Mouse (Mus musculus): ENCODE results near the gene Ccl9. TPM values are rescaled to one million over a fixed set of nuclear protein-coding genes. Genes with fewer than 3 reads are reported as not detected.

The Ccl9 gene
- total and polyA plus RNA-seq, 3 experiments = 0.67 to 0.81 TPM; not detected in 1

- no peak for TF ChIP-seq TBP (conservative IDR thresholded peaks at IDR 0.05; ENCODE audit: low read depth, low read length)
Observed at GRCm38 (mm10) chr11:83557074-83557473, 21.4 kb downstream of the Ccl9 start (continued).

GRCm38 (mm10) chr11:83556085-83556781, 22.2 kb downstream of the Ccl9 start:
- peaks cover 3% of the 10 kb centered on the region for H3K27me3 ChIP-seq (replicated peaks)
- H3K9me3 ChIP-seq (replicated peaks; ENCODE audit: low read length) = peaks cover 6% of the 10 kb centered on the region
- dilution Hi-C loops (cut with MboI; ENCODE audit: extremely low pct_ligation_motif_present, extremely low pct_unique_long_range_greater_than_20kb, low sequenced_read_pairs) (no loop called here), in situ Hi-C loops (cut with MboI; ENCODE audit: low pct_ligation_motif_present, low pct_unique_long_range_greater_than_20kb, low sequenced_read_pairs) (loop anchor here (25.0 kb wide), 1 partner anchor 381 kb away; the partner anchor contains the start of gene Ddx52)
- H3K36me3 ChIP-seq (replicated peaks in 1 of 2; ENCODE audit: control insufficient read depth in 1 of 2, insufficient read depth in 1 of 2, low read length in 1 of 2) = no peaks in the 10 kb centered on the region
- H3K9ac ChIP-seq (ENCODE audit: insufficient read depth, low read depth) = no peak overlapping the region
- DNase-seq (ENCODE audit: extremely low read depth) = peak; percentile 80
- H3K4me1 ChIP-seq (ENCODE audit: control insufficient read depth in 1 of 2, insufficient read depth in 2 of 2) = peaks cover 24 to 41% of the 10 kb centered on the region in 2 experiments
- H3K4me3 ChIP-seq (replicated peaks in 1 of 3; ENCODE audit: low read depth in 2 of 3, low read length in 2 of 3, poor library complexity in 1 of 3) = no peak overlapping the region
- no peaks in the 10 kb centered on the region for H3K79me2 ChIP-seq (replicated peaks; ENCODE audit: control insufficient read depth, extremely low read depth, insufficient read depth, poor library complexity, severe bottlenecking)
- H3K4me2 ChIP-seq (ENCODE audit: insufficient read depth, low read depth, poor library complexity, severe bottlenecking) = no peak overlapping the region
- H3K27ac ChIP-seq (ENCODE audit: insufficient read depth, low read depth) = no peak overlapping the region
- TF ChIP-seq GABPA (IDR thresholded peaks at IDR 0.05; ENCODE audit: insufficient replicate concordance, low read depth, low read length) (no peak), RCOR1 (conservative IDR thresholded peaks at IDR 0.05; ENCODE audit: low read depth, low read length) (no peak), ETS1 (conservative IDR thresholded peaks at IDR 0.05; ENCODE audit: low read depth, low read length) (no peak), UBTF (IDR thresholded peaks at IDR 0.05; ENCODE audit: low read depth, low read length) (no peak), SIN3A (IDR thresholded peaks at IDR 0.05; ENCODE audit: low read length) (peak; percentile 88), RAD21 (IDR thresholded peaks at IDR 0.05; ENCODE audit: low read depth, low read length) (peak; percentile 100), BHLHE40 (IDR thresholded peaks at IDR 0.05; ENCODE audit: low read depth, low read length) (peak; percentile 90), MXI1 (IDR thresholded peaks at IDR 0.05; ENCODE audit: low read depth, low read length) (peak; percentile 96), POLR2AphosphoS2 (IDR thresholded peaks at IDR 0.05; ENCODE audit: low read depth, low read length) (no peak), ZC3H11A (IDR thresholded peaks at IDR 0.05; ENCODE audit: low read depth, low read length) (peak; percentile 85), CHD2 (IDR thresholded peaks at IDR 0.05; ENCODE audit: low read length) (no peak), EP300 (IDR thresholded peaks at IDR 0.05; ENCODE audit: low read length) (no peak), MAFK (IDR thresholded peaks at IDR 0.05; ENCODE audit: insufficient replicate concordance, low read length) (no peak), KAT2A (IDR thresholded peaks at IDR 0.05; ENCODE audit: insufficient replicate concordance, low read length) (no peak), ELF1 (IDR thresholded peaks at IDR 0.05; ENCODE audit: low read depth, low read length) (no peak), HCFC1 (IDR thresholded peaks at IDR 0.05; ENCODE audit: low read depth, low read length) (no peak), SMC3 (IDR thresholded peaks at IDR 0.05; ENCODE audit: low read depth, low read length) (peak; percentile 96), POLR2A (IDR thresholded peaks at IDR 0.05; ENCODE audit: low read depth, low read length) (no peak), CHD1 (IDR thresholded peaks at IDR 0.05; ENCODE audit: low read depth, low read length) (no peak), ZMIZ1 (IDR thresholded peaks at IDR 0.05; ENCODE audit: low read depth, low read length) (no peak), PAX5 (IDR thresholded peaks at IDR 0.05; ENCODE audit: low read length) (no peak), TBP (conservative IDR thresholded peaks at IDR 0.05; ENCODE audit: low read depth, low read length) (no peak), IRF4 (IDR thresholded peaks at IDR 0.05; ENCODE audit: low read depth, low read length) (peak; percentile 43; the same call in 1 of the 2 replicates), MAZ (IDR thresholded peaks at IDR 0.05; ENCODE audit: low read depth, low read length) (no peak), MAX (IDR thresholded peaks at IDR 0.05; ENCODE audit: low read length) (peak; percentile 100), NRF1 (IDR thresholded peaks at IDR 0.05; ENCODE audit: low read depth, low read length) (no peak), E2F4 (IDR thresholded peaks at IDR 0.05; ENCODE audit: insufficient replicate concordance, low read depth, low read length) (no peak), MYC (IDR thresholded peaks at IDR 0.05; ENCODE audit: low read depth, low read length) (peak; percentile 100), JUND (conservative IDR thresholded peaks at IDR 0.05; ENCODE audit: low read depth, low read length) (peak; percentile 44; the same call in 1 of the 2 replicates), USF2 (conservative IDR thresholded peaks at IDR 0.05; ENCODE audit: low read depth, low read length) (peak; percentile 71), JUN (IDR thresholded peaks at IDR 0.05; ENCODE audit: insufficient read depth, low read depth, low read length) (no peak), MEF2A (IDR thresholded peaks at IDR 0.05; ENCODE audit: borderline replicate concordance, low read depth, low read length) (peak; percentile 70), CTCF (conservative IDR thresholded peaks at IDR 0.05 in 1 of 2, IDR thresholded peaks at IDR 0.05 in 1 of 2; ENCODE audit: low read depth in 2 of 2, low read length in 2 of 2) (peak; percentile 87 to 98), NELFE (IDR thresholded peaks at IDR 0.05; ENCODE audit: low read depth, low read length) (no peak; the same call in 1 of the 2 replicates), TCF12 (IDR thresholded peaks at IDR 0.05; ENCODE audit: low read depth, low read length) (no peak), ZNF384 (IDR thresholded peaks at IDR 0.05; ENCODE audit: low read depth, low read length) (no peak), USF1 (IDR thresholded peaks at IDR 0.05; ENCODE audit: low read depth, low read length) (peak; percentile 71)
